In genomic region chr14:61603069-61603755, GRCm38 (mm10) we compare ENCODE assay signal across 13 mouse cellular contexts. TPM values are rescaled to one million over a fixed set of nuclear protein-coding genes. Genes with fewer than 3 reads are reported as not detected.
DNase-seq lines count a peak whose midpoint lies in the region; ATAC-seq and TF ChIP-seq lines count a peak whose summit lies in the region.
"Had no signal": no experiment of that assay in that cellular context is flagged by ENCODE, and none has a peak within 500 bp of the region (broad histone marks: within the 10 kb centered on the region; RNA-seq: fewer than 3 reads in every experiment).

No protein-coding gene starts in this region.

- peak overlapping the region; percentile 92 for H3K27ac ChIP-seq in layer of hippocampus, adult 2 months
- H3K27ac ChIP-seq in forebrain, embryonic 15.5 days (replicated peaks) = 0 out of 2 replicates have a peak overlapping the region, but pooled peaks have one; percentile 12
- H3K27ac ChIP-seq: intestine, embryonic 15.5 days; liver, embryonic 14.5 days had no signal

- no peak overlapping the region for H3K9ac ChIP-seq in forebrain, embryonic 15.5 days (replicated peaks)
- H3K9ac ChIP-seq: intestine, embryonic 15.5 days; liver, embryonic 14.5 days had no signal

- WGBS in forebrain, embryonic 15.5 days = 65% methylated on average over 8 of the region's 8 CpGs

- no peak overlapping the region for H3K4me3 ChIP-seq in layer of hippocampus, adult 2 months
- H3K4me3 ChIP-seq in forebrain, embryonic 15.5 days = no peak overlapping the region
- H3K4me3 ChIP-seq: intestine, embryonic 15.5 days had no signal

- no peak for TF ChIP-seq CTCF in layer of hippocampus, adult 2 months (conservative IDR thresholded peaks at IDR 0.05)

- H3K9me3 ChIP-seq in forebrain, embryonic 15.5 days = no peaks in the 10 kb centered on the region
- H3K9me3 ChIP-seq: intestine, embryonic 15.5 days had no signal

- 0 out of 2 replicates have a peak overlapping the region, but pooled peaks have one; percentile 1 for H3K4me2 ChIP-seq in forebrain, embryonic 15.5 days (replicated peaks)
- H3K4me2 ChIP-seq: intestine, embryonic 15.5 days had no signal

- peaks cover 35% of the 10 kb centered on the region for H3K4me1 ChIP-seq in forebrain, embryonic 15.5 days

- H3K36me3 ChIP-seq in forebrain, embryonic 15.5 days = peaks cover 45% of the 10 kb centered on the region
- H3K36me3 ChIP-seq: intestine, embryonic 15.5 days had no signal

- DNase-seq in layer of hippocampus, adult 2 months (ENCODE audit: low spot score in 2 of 2) = peak in 1 of 2 experiments; percentile 22
- DNase-seq in layer of hippocampus, postnatal 14 days (ENCODE audit: low spot score in 2 of 2) = no peak
- DNase-seq in 3T3-L1 (ENCODE audit: low read depth, low spot score) = peak; percentile 40
- DNase-seq in ES-CJ7 (ENCODE audit: low read depth, low spot score) = peak; percentile 90
- no peak for DNase-seq in spleen, postnatal 14 days (ENCODE audit: low spot score in 2 of 2)
- no peak for DNase-seq in right cerebral cortex, postnatal 14 days
- DNase-seq in right cerebral cortex, postnatal 25 days = no peak
- DNase-seq: gastrocnemius, postnatal 14 days; kidney, postnatal 25 days had no signal

- no peak for ATAC-seq in forebrain, embryonic 15.5 days (replicated peaks)
- ATAC-seq: intestine, embryonic 15.5 days had no signal

- H3K27me3 ChIP-seq in forebrain, embryonic 15.5 days = no peaks in the 10 kb centered on the region
- H3K27me3 ChIP-seq: intestine, embryonic 15.5 days had no signal

RNA-seq across cellular contexts. Expression of gene Kcnrg, which starts 4.0 kb away (rescaled TPM):
- 1 to 10 TPM; 1.0 to 1.1 TPM for total RNA-seq in layer of hippocampus, adult 2 months (2021)
- 1 to 10 TPM; 1.0 to 1.3 TPM for total RNA-seq in layer of hippocampus, postnatal 14 days (2021)
- polyA plus RNA-seq in forebrain, embryonic 15.5 days (2015; fragmentation: Nextera tagmentation; extraction: Ambion mirVana) = 3.1 and 4.0 TPM in 2 replicates
- total RNA-seq: neutrophil, adult 5-6 weeks had no signal

RNA-seq across cellular contexts. Expression of gene Trim13, which starts 5.2 kb away (rescaled TPM):
- 10 to 100 TPM; 11.4 to 12.4 TPM for total RNA-seq in layer of hippocampus, adult 2 months (2021)
- 10 to 100 TPM; 12.4 to 14.0 TPM for total RNA-seq in layer of hippocampus, postnatal 14 days (2021)
- 65.6 and 65.8 TPM in 2 replicates for polyA plus RNA-seq in forebrain, embryonic 15.5 days (2015; fragmentation: Nextera tagmentation; extraction: Ambion mirVana)

RNA-seq across cellular contexts. Expression of gene Spryd7, which starts 46.5 kb away (rescaled TPM):
- 10 to 100 TPM; 46.1 to 46.8 TPM for total RNA-seq in layer of hippocampus, adult 2 months (2021)
- 10 to 100 TPM; 37.4 to 39.4 TPM for total RNA-seq in layer of hippocampus, postnatal 14 days (2021)
- polyA plus RNA-seq in forebrain, embryonic 15.5 days (2015; fragmentation: Nextera tagmentation; extraction: Ambion mirVana) = 39.8 and 40.4 TPM in 2 replicates

Comparison
In these comparisons a context has a peak if more than half of its experiments do, and no peak if none do; other contexts are left out.
1. DNase-seq: peak in 3T3-L1 (single experiment) and ES-CJ7 (single experiment); none in layer of hippocampus, postnatal 14 days (0 of 2), spleen, postnatal 14 days (0 of 2), right cerebral cortex, postnatal 14 days (single experiment) and right cerebral cortex, postnatal 25 days (single experiment).